Mouse (Mus musculus) forebrain, embryonic 14.5 days (tissue): ENCODE data around the gene Foxc1. TPM values are rescaled to one million over a fixed set of nuclear protein-coding genes. Genes with fewer than 3 reads are reported as not detected.
A peak's percentile ranks its signal among the peaks of the same experiment; 100 is the strongest.

ENCODE experiments used
- ATAC-seq: fragments of 200-750 bp; cut with Nextera tagmentation; 2 replicates; pipeline ENCODE4 v1.8.0; 2017; ENCODE audit warnings: mild to moderate bottlenecking, moderate library complexity
- DNase-seq: peaks from one replicate; pipeline ENCODE4 v3.0.0-alpha.2; 2015; ENCODE audit warnings: low spot score
- H3K27ac ChIP-seq: fragments of 300-500 bp; sonication (generic); 2 replicates; pipeline ENCODE4 v1.5.1; 2014; ENCODE audit warnings: low read depth, mild to moderate bottlenecking, control low read depth, low read length, moderate library complexity
- H3K27me3 ChIP-seq: fragments of 300-500 bp; sonication (generic); replicated peaks from 2 replicates; pipeline ENCODE4 v1.6.1; 2014; ENCODE audit warnings: low read length, control low read depth, mixed read lengths; ENCODE audit not compliant: control insufficient read depth, insufficient read depth
- H3K36me3 ChIP-seq: fragments of 300-500 bp; sonication (generic); 2 replicates; pipeline ENCODE4 v1.6.1; 2014; ENCODE audit warnings: low read length, control low read depth; ENCODE audit not compliant: control insufficient read depth, insufficient read depth
- H3K4me1 ChIP-seq: fragments of 300-500 bp; sonication (generic); 2 replicates; pipeline ENCODE4 v1.6.1; 2014; ENCODE audit warnings: antibody characterized with exemption, low read length, control low read depth; ENCODE audit not compliant: control insufficient read depth, insufficient read depth
- H3K4me2 ChIP-seq: fragments of 300-500 bp; sonication (generic); 2 replicates; pipeline ENCODE4 v1.6.1; 2014; ENCODE audit warnings: mild to moderate bottlenecking, control low read depth, low read length
- H3K4me3 ChIP-seq: fragments of 300-500 bp; sonication (generic); 2 replicates; pipeline ENCODE4 v1.5.1; 2014; ENCODE audit warnings: low read depth, low read length, control low read depth
- H3K9ac ChIP-seq: fragments of 300-500 bp; sonication (generic); 2 replicates; pipeline ENCODE4 v1.6.1; 2014; ENCODE audit warnings: mild to moderate bottlenecking, low read length, control low read depth, moderate library complexity
- H3K9me3 ChIP-seq: fragments of 300-500 bp; sonication (generic); replicated peaks from 2 replicates; pipeline ENCODE4 v1.6.1; 2016; ENCODE audit warnings: low read length, control low read depth, mixed read lengths; ENCODE audit not compliant: control insufficient read depth
- WGBS: fragments of 180-500 bp; shearing (Covaris S2); extraction: QIAGEN DNeasy Blood & Tissue Kit; methylation state at CpG from one replicate; pipeline ENCODE4 v1.1.7; 2014; 5-methylcytosine and 5-hydroxymethylcytosine counted together
- polyA plus RNA-seq: library from polyadenylated mRNA; unstranded; fragments of >200 nt; fragmentation: Nextera tagmentation; extraction: Ambion mirVana; gene quantifications from 2 replicates; pipeline ENCODE4 v1.2.1, GENCODE M21; 2014

The Foxc1 gene
- polyA plus RNA-seq, 1 experiment from 2014 or later: 1.4 TPM

- WGBS: 36% methylated on average over 14 of the region's 14 CpGs
- Histone ChIP-seq H3K9me3 (no peaks in the 10 kb centered on the region), H3K9ac (no peak overlapping the region), H3K4me3 (no peak overlapping the region), H3K36me3 (no peaks in the 10 kb centered on the region), H3K27me3 (peaks cover 40% of the 10 kb centered on the region), H3K4me1 (no peaks in the 10 kb centered on the region), H3K4me2 (no peak overlapping the region), H3K27ac (no peak overlapping the region)
- DNase-seq (no peak), ATAC-seq (no peak)
These were observed 13.4 kb downstream of the Foxc1 start for GRCm38 (mm10) chr13:31819664-31820405.

- no peaks in the 10 kb centered on the region for H3K36me3 ChIP-seq
- H3K4me3 ChIP-seq: peak overlapping the region; percentile 16; the same call in 1 of the 2 replicates
- peaks cover 33% of the 10 kb centered on the region for H3K27me3 ChIP-seq
- H3K4me2 ChIP-seq: peak overlapping the region; percentile 43
- peak overlapping the region; percentile 29; the same call in 1 of the 2 replicates for H3K9ac ChIP-seq
- ATAC-seq: peak; percentile 72; the same call in 1 of the 2 replicates
- no peak overlapping the region for H3K27ac ChIP-seq
- H3K9me3 ChIP-seq: no peaks in the 10 kb centered on the region
- H3K4me1 ChIP-seq: no peaks in the 10 kb centered on the region
- 5% methylated on average over 16 of the region's 16 CpGs for WGBS
- no peak for DNase-seq
These were observed 14.2 kb downstream of the Foxc1 start for GRCm38 (mm10) chr13:31820587-31821017.

GRCm38 (mm10) chr13:31821050-31821449 is 14.6 kb downstream of the Foxc1 start:
- H3K27me3 ChIP-seq: peaks cover 28% of the 10 kb centered on the region; the same call in 1 of the 2 replicates
- H3K9me3 ChIP-seq: no peaks in the 10 kb centered on the region
- 0 out of 2 replicates have a peak overlapping the region, but pooled peaks have one; percentile 16 for H3K4me3 ChIP-seq
- H3K4me2 ChIP-seq: peak overlapping the region; percentile 43; the same call in 1 of the 2 replicates
- no peak overlapping the region for H3K27ac ChIP-seq
- DNase-seq: no peak
- 25% methylated on average over 6 of the region's 6 CpGs for WGBS
- H3K9ac ChIP-seq: peak overlapping the region; percentile 29; the same call in 1 of the 2 replicates
- ATAC-seq: no peak
- H3K36me3 ChIP-seq: no peaks in the 10 kb centered on the region
- H3K4me1 ChIP-seq: no peaks in the 10 kb centered on the region

GRCm38 (mm10) chr13:31823316-31823715 is 16.9 kb downstream of the Foxc1 start:
- Histone ChIP-seq H3K4me3 (no peak overlapping the region), H3K27me3 (peaks cover 20% of the 10 kb centered on the region; the same call in 1 of the 2 replicates), H3K9ac (no peak overlapping the region), H3K4me2 (no peak overlapping the region), H3K36me3 (no peaks in the 10 kb centered on the region), H3K9me3 (no peaks in the 10 kb centered on the region), H3K27ac (no peak overlapping the region), H3K4me1 (no peaks in the 10 kb centered on the region)
- ATAC-seq: no peak
- WGBS: 20% methylated on average over 5 of the region's 5 CpGs
- DNase-seq: no peak

GRCm38 (mm10) chr13:31825180-31825579 is 18.7 kb downstream of the Foxc1 start:
- 93% methylated on average over 1 of the region's 1 CpGs for WGBS
- Histone ChIP-seq H3K4me1 (no peaks in the 10 kb centered on the region), H3K27me3 (peaks cover 11% of the 10 kb centered on the region; the same call in 1 of the 2 replicates), H3K4me2 (no peak overlapping the region), H3K27ac (no peak overlapping the region), H3K9ac (no peak overlapping the region), H3K4me3 (no peak overlapping the region), H3K9me3 (no peaks in the 10 kb centered on the region), H3K36me3 (no peaks in the 10 kb centered on the region)
- ATAC-seq: no peak
- no peak for DNase-seq

GRCm38 (mm10) chr13:31827160-31827559 is 20.7 kb downstream of the Foxc1 start:
- Histone ChIP-seq H3K36me3 (no peaks in the 10 kb centered on the region), H3K4me2 (no peak overlapping the region), H3K9ac (no peak overlapping the region), H3K4me1 (no peaks in the 10 kb centered on the region), H3K4me3 (no peak overlapping the region), H3K9me3 (no peaks in the 10 kb centered on the region), H3K27me3 (no peaks in the 10 kb centered on the region), H3K27ac (no peak overlapping the region)
- 83% methylated on average over 5 of the region's 5 CpGs for WGBS
- DNase-seq (no peak), ATAC-seq (no peak)

- Histone ChIP-seq H3K27me3 (no peaks in the 10 kb centered on the region), H3K4me1 (no peaks in the 10 kb centered on the region), H3K4me2 (no peak overlapping the region), H3K4me3 (no peak overlapping the region), H3K27ac (no peak overlapping the region), H3K9ac (no peak overlapping the region), H3K9me3 (no peaks in the 10 kb centered on the region), H3K36me3 (no peaks in the 10 kb centered on the region)
- ATAC-seq: no peak
- 63% methylated on average over 3 of the region's 3 CpGs for WGBS
- no peak for DNase-seq
These were observed 21.4 kb downstream of the Foxc1 start for GRCm38 (mm10) chr13:31827820-31828332.

- Histone ChIP-seq H3K36me3 (no peaks in the 10 kb centered on the region), H3K27ac (no peak overlapping the region), H3K4me3 (no peak overlapping the region), H3K9ac (no peak overlapping the region), H3K27me3 (no peaks in the 10 kb centered on the region), H3K9me3 (no peaks in the 10 kb centered on the region), H3K4me1 (no peaks in the 10 kb centered on the region), H3K4me2 (no peak overlapping the region)
- ATAC-seq: no peak
- DNase-seq: no peak
- WGBS: 90% methylated on average over 4 of the region's 4 CpGs
These were observed 22.0 kb downstream of the Foxc1 start for GRCm38 (mm10) chr13:31828446-31828845.

GRCm38 (mm10) chr13:31830332-31830731 is 23.9 kb downstream of the Foxc1 start:
- H3K27ac ChIP-seq: no peak overlapping the region
- no peak overlapping the region for H3K4me3 ChIP-seq
- no peaks in the 10 kb centered on the region for H3K4me1 ChIP-seq
- H3K36me3 ChIP-seq: no peaks in the 10 kb centered on the region
- no peak overlapping the region for H3K9ac ChIP-seq
- WGBS: 74% methylated on average over 9 of the region's 9 CpGs
- no peak for DNase-seq
- no peak for ATAC-seq
- H3K27me3 ChIP-seq: no peaks in the 10 kb centered on the region
- no peak overlapping the region for H3K4me2 ChIP-seq
- H3K9me3 ChIP-seq: no peaks in the 10 kb centered on the region
